Mouse (Mus musculus) MEL (cell line): ENCODE data around the gene Vps50. TPM values are rescaled to one million over a fixed set of nuclear protein-coding genes. Genes with fewer than 3 reads are reported as not detected.

ENCODE experiments used
- DNase-seq: peaks from one replicate; pipeline ENCODE4 v3.0.0; 2011; ENCODE audit warnings: low read depth, low spot score
- H3K27ac ChIP-seq: 2 replicates; pipeline ENCODE4 v1.5.1; 2012; ENCODE audit warnings: low read depth, mild to moderate bottlenecking, control low read depth, low read length, moderate library complexity; ENCODE audit not compliant: control insufficient read depth
- H3K27me3 ChIP-seq, 2 experiments: fragments of 150-350 bp in 1 of 2; sonication (generic) in 1 of 2; 2 replicates each; pipeline ENCODE4 v1.6.1; 2012; ENCODE audit warnings: low read length in 2 of 2, mild to moderate bottlenecking in 2 of 2, improper control_type of control experiment in 1 of 2, moderate library complexity in 1 of 2; ENCODE audit not compliant: insufficient read depth in 2 of 2, control insufficient read depth in 1 of 2
- H3K36me3 ChIP-seq, 2 experiments: 2 replicates each; pipeline ENCODE4 v1.6.1; 2012 to 2014; ENCODE audit warnings: low read length in 2 of 2, improper control_type of control experiment in 1 of 2, inconsistent platforms in 1 of 2, mild to moderate bottlenecking in 1 of 2; ENCODE audit not compliant: insufficient read depth in 2 of 2, control insufficient read depth in 1 of 2
- H3K4me1 ChIP-seq, 2 experiments: fragments of 150-350 bp in 1 of 2; sonication (generic) in 1 of 2; 2 replicates each; pipeline ENCODE4 v1.6.1; 2012; ENCODE audit warnings: low read length in 2 of 2, improper control_type of control experiment in 1 of 2, mild to moderate bottlenecking in 1 of 2; ENCODE audit not compliant: insufficient read depth in 2 of 2, control insufficient read depth in 1 of 2
- H3K4me3 ChIP-seq, 2 experiments: fragments of 150-350 bp in 1 of 2; sonication (generic) in 1 of 2; 2 replicates each; pipeline ENCODE4 v1.5.1; 2012; ENCODE audit warnings: low read depth in 2 of 2, low read length in 2 of 2, mild to moderate bottlenecking in 2 of 2, moderate library complexity in 2 of 2, control low read depth in 1 of 2, improper control_type of control experiment in 1 of 2; ENCODE audit not compliant: control insufficient read depth in 1 of 2, insufficient read depth in 1 of 2
- H3K79me2 ChIP-seq: 2 replicates; pipeline ENCODE4 v1.6.1; 2012; ENCODE audit warnings: mild to moderate bottlenecking, low read length, moderate library complexity; ENCODE audit not compliant: control insufficient read depth, poor library complexity, insufficient read depth
- H3K9ac ChIP-seq: 2 replicates; pipeline ENCODE4 v1.6.1; 2012; ENCODE audit warnings: low read depth, mild to moderate bottlenecking, control low read depth, low read length, moderate library complexity; ENCODE audit not compliant: control insufficient read depth, poor library complexity, severe bottlenecking
- H3K9me3 ChIP-seq: fragments of 150-350 bp; sonication (generic); replicated peaks from 2 replicates; pipeline ENCODE4 v1.6.1; 2012; ENCODE audit warnings: mild to moderate bottlenecking, low read length, improper control_type of control experiment, moderate library complexity; ENCODE audit not compliant: insufficient read depth
- CTCF ChIP-seq, 3 experiments: IDR thresholded peaks in 2 of 3; conservative IDR thresholded peaks in 1 of 3; 2 replicates each; pipeline ENCODE4 v1.5.1; 2011 to 2012; ENCODE audit warnings: low read length in 3 of 3, low read depth in 2 of 3, mild to moderate bottlenecking in 2 of 3, improper control_type of control experiment in 1 of 3, inconsistent platforms in 1 of 3, mixed read lengths in 1 of 3, moderate library complexity in 1 of 3; ENCODE audit not compliant: control insufficient read depth in 1 of 3, insufficient read depth in 1 of 3, poor library complexity in 1 of 3, severe bottlenecking in 1 of 3
- E2F4 ChIP-seq: IDR thresholded peaks from 2 replicates; pipeline ENCODE4 v1.6.1; 2011; ENCODE audit warnings: low read depth, low read length, improper control_type of control experiment, borderline replicate concordance
- ETS1 ChIP-seq: IDR thresholded peaks from 2 replicates; pipeline ENCODE4 v1.6.1; 2012; ENCODE audit warnings: low read depth, mild to moderate bottlenecking, inconsistent platforms, low read length, improper control_type of control experiment, moderate library complexity
- GABPA ChIP-seq: IDR thresholded peaks from 2 replicates; pipeline ENCODE4 v1.6.1; 2012; ENCODE audit warnings: low read depth, mild to moderate bottlenecking, inconsistent platforms, low read length, improper control_type of control experiment, moderate library complexity
- HCFC1 ChIP-seq: IDR thresholded peaks from 2 replicates; pipeline ENCODE4 v1.6.1; 2012; ENCODE audit warnings: low read depth, mild to moderate bottlenecking, inconsistent platforms, low read length, improper control_type of control experiment, moderate library complexity
- KAT2A ChIP-seq: conservative IDR thresholded peaks from 2 replicates; pipeline ENCODE4 v1.6.1; 2012; ENCODE audit warnings: low read depth, low read length, improper control_type of control experiment, inconsistent platforms
- MAFK ChIP-seq: IDR thresholded peaks from 2 replicates; pipeline ENCODE4 v1.6.1; 2011; ENCODE audit warnings: low read depth, mild to moderate bottlenecking, low read length, improper control_type of control experiment, borderline replicate concordance
- MEF2A ChIP-seq: IDR thresholded peaks from 2 replicates; pipeline ENCODE4 v1.6.1; 2014; ENCODE audit warnings: low read depth, mild to moderate bottlenecking, inconsistent platforms, low read length, improper control_type of control experiment; ENCODE audit not compliant: poor library complexity, insufficient replicate concordance, severe bottlenecking; ENCODE audit errors: extremely low read depth
- MYB ChIP-seq: IDR thresholded peaks from 2 replicates; pipeline ENCODE4 v1.6.1; 2011; ENCODE audit warnings: mild to moderate bottlenecking, low read depth, low read length, improper control_type of control experiment
- MYC ChIP-seq: IDR thresholded peaks from 2 replicates; pipeline ENCODE4 v1.6.1; 2011; ENCODE audit warnings: low read depth, mild to moderate bottlenecking, low read length, improper control_type of control experiment, moderate library complexity
- NELFE ChIP-seq: IDR thresholded peaks from 2 replicates; pipeline ENCODE4 v1.6.1; 2011; ENCODE audit warnings: low read depth, low read length, improper control_type of control experiment
- NRF1 ChIP-seq: IDR thresholded peaks from 2 replicates; pipeline ENCODE4 v1.6.1; 2014; ENCODE audit warnings: low read depth, mild to moderate bottlenecking, inconsistent platforms, low read length, improper control_type of control experiment, moderate library complexity; ENCODE audit not compliant: poor library complexity, insufficient read depth, severe bottlenecking
- POLR2AphosphoS2 ChIP-seq: IDR thresholded peaks from 2 replicates; pipeline ENCODE4 v1.6.1; 2011; ENCODE audit warnings: low read length, improper control_type of control experiment
- POLR2AphosphoS5 ChIP-seq: IDR thresholded peaks from 2 replicates; pipeline ENCODE4 v1.6.1; 2012; ENCODE audit warnings: low read depth, borderline replicate concordance, mild to moderate bottlenecking, inconsistent platforms, low read length, moderate library complexity, mixed read lengths
- RAD21 ChIP-seq: IDR thresholded peaks from 2 replicates; pipeline ENCODE4 v1.6.1; 2011; ENCODE audit warnings: mild to moderate bottlenecking, low read depth, low read length, improper control_type of control experiment
- SMC3 ChIP-seq: IDR thresholded peaks from 2 replicates; pipeline ENCODE4 v1.6.1; 2011; ENCODE audit warnings: low read depth, low read length, improper control_type of control experiment
- TAL1 ChIP-seq: IDR thresholded peaks from 2 replicates; pipeline ENCODE4 v1.6.1; 2012; ENCODE audit warnings: mild to moderate bottlenecking, inconsistent platforms, low read length, moderate library complexity, mixed read lengths
- TBP ChIP-seq: IDR thresholded peaks from 2 replicates; pipeline ENCODE4 v1.8.0; 2011; ENCODE audit warnings: low read depth, low read length, improper control_type of control experiment
- USF1 ChIP-seq: IDR thresholded peaks from 2 replicates; pipeline ENCODE4 v1.6.1; 2014; ENCODE audit warnings: low read depth, mild to moderate bottlenecking, inconsistent platforms, low read length, improper control_type of control experiment, moderate library complexity
- USF2 ChIP-seq, 2 experiments: IDR thresholded peaks; 2 replicates each; pipeline ENCODE4 v1.6.1; 2011 to 2012; ENCODE audit warnings: improper control_type of control experiment in 2 of 2, low read length in 2 of 2, borderline replicate concordance in 1 of 2, inconsistent platforms in 1 of 2, low read depth in 1 of 2, mild to moderate bottlenecking in 1 of 2; ENCODE audit not compliant: insufficient read depth in 1 of 2
- ZC3H11A ChIP-seq: IDR thresholded peaks from 2 replicates; pipeline ENCODE4 v1.6.1; 2012; ENCODE audit warnings: low read depth, mild to moderate bottlenecking, inconsistent platforms, low read length, improper control_type of control experiment
- ZNF384 ChIP-seq: IDR thresholded peaks from 2 replicates; pipeline ENCODE4 v1.6.1; 2012; ENCODE audit warnings: low read depth, mild to moderate bottlenecking, inconsistent platforms, low read length, improper control_type of control experiment
- polyA plus RNA-seq, 2 experiments: library from polyadenylated mRNA; stranded (reverse) in 1 of 2; unstranded in 1 of 2; fragments of >175 nt in 1 of 2; fragments of >200 nt in 1 of 2; gene quantifications; 2 replicates each; pipeline versions ENCODE4 v1.2.1 to v1.2.4; 2012; ENCODE audit warnings: low replicate concordance in 2 of 2, low read depth in 1 of 2; ENCODE audit not compliant: insufficient read length in 2 of 2, insufficient read depth in 1 of 2, missing spikeins in 1 of 2
- total RNA-seq: library from RNA; depleted of rRNA; stranded (reverse); fragments of 300-350 nt; gene quantifications from 2 replicates; pipeline ENCODE4 v1.2.3, GENCODE M21; 2012

The Vps50 gene
- total and polyA plus RNA-seq, 3 experiments = 13.5 to 20.2 TPM; not detected in 1

GRCm38 (mm10) chr6:3509782-3510181 is 11.6 kb downstream of the Vps50 start:
- Histone ChIP-seq H3K79me2 (peaks cover 3% of the 10 kb centered on the region), H3K36me3 (peaks cover 0 to 3% of the 10 kb centered on the region in 2 experiments; a peak in 1 of 4 replicates), H3K27me3 (no peaks in the 10 kb centered on the region), H3K4me1 (no peaks in the 10 kb centered on the region), H3K9me3 (no peaks in the 10 kb centered on the region), H3K27ac (no peak overlapping the region), H3K4me3 (no peak overlapping the region), H3K9ac (no peak overlapping the region)
- peak; percentile 71 for DNase-seq
- TF ChIP-seq HCFC1 = 0 out of 2 replicates have a peak, but pooled peaks have one; percentile 17
- no peak for TF ChIP-seq POLR2AphosphoS2
- peak; percentile 83 for TF ChIP-seq RAD21
- peak; percentile 54 for TF ChIP-seq ZC3H11A
- TF ChIP-seq USF2 (IDR thresholded peaks at IDR 0.05; ENCODE audit: borderline replicate concordance in 1 of 2, insufficient read depth in 1 of 2, low read depth in 1 of 2, low read length in 2 of 2) = no peak
- peak; percentile 65 for TF ChIP-seq SMC3
- TF ChIP-seq E2F4 = no peak
- no peak for TF ChIP-seq ZNF384
- TF ChIP-seq GABPA = no peak
- TF ChIP-seq CTCF (IDR thresholded peaks at IDR 0.05 in 2 of 3, conservative IDR thresholded peaks at IDR 0.05 in 1 of 3; ENCODE audit: control insufficient read depth in 1 of 3, insufficient read depth in 1 of 3, low read depth in 2 of 3, low read length in 3 of 3, poor library complexity in 1 of 3, severe bottlenecking in 1 of 3) = peak in 2 of 3 experiments; percentile 38 to 76; a peak in 4 of 6 replicates
- TF ChIP-seq, all 39 proteins: peak for 5

GRCm38 (mm10) chr6:3511116-3511515 is 12.9 kb downstream of the Vps50 start:
- H3K4me1 ChIP-seq = no peaks in the 10 kb centered on the region
- H3K4me3 ChIP-seq = no peak overlapping the region
- H3K36me3 ChIP-seq = peaks cover 0 to 3% of the 10 kb centered on the region in 2 experiments; a peak in 1 of 4 replicates
- peaks cover 3% of the 10 kb centered on the region for H3K79me2 ChIP-seq
- no peak overlapping the region for H3K9ac ChIP-seq
- H3K9me3 ChIP-seq = no peaks in the 10 kb centered on the region
- no peak for TF ChIP-seq ETS1
- TF ChIP-seq USF1 = no peak
- no peak for TF ChIP-seq NELFE
- TF ChIP-seq TBP = no peak
- TF ChIP-seq ZNF384 = no peak
- no peak for TF ChIP-seq MYB
- TF ChIP-seq MEF2A = no peak
- no peak for TF ChIP-seq RAD21
- TF ChIP-seq POLR2AphosphoS5 = no peak
- no peak for TF ChIP-seq MAFK
- no peak for TF ChIP-seq ZC3H11A
- no peak for TF ChIP-seq NRF1
- TF ChIP-seq TAL1 = no peak
- TF ChIP-seq MYC = no peak
- TF ChIP-seq KAT2A = no peak
- DNase-seq = no peak
- H3K27ac ChIP-seq = no peak overlapping the region
- no peaks in the 10 kb centered on the region for H3K27me3 ChIP-seq
